Mouse (Mus musculus): ENCODE measurements around the gene Slc39a7. TPM values are rescaled to one million over a fixed set of nuclear protein-coding genes. Genes with fewer than 3 reads are reported as not detected.

The Slc39a7 gene
- 36.5 and 105 TPM in 2 replicates for polyA plus RNA-seq (2012; ENCODE audit: low replicate concordance)

GRCm38 (mm10) chr17:34031465-34032173, at the start of gene Slc39a7, which contains the start of gene Rxrb:
Gene Slc39a7, minus strand, starts transcription at chr17:34031682.
Gene Rxrb, plus strand, starts transcription at chr17:34031812.

GRCm38 (mm10) chr17:34038878-34039561, 7.5 kb upstream of the Slc39a7 start, which contains the start of gene Col11a2:
Gene Col11a2, plus strand, starts transcription at chr17:34039437.

GRCm38 (mm10) chr17:34027656-34028223, 3.7 kb downstream of the Slc39a7 start, which contains the start of gene H2-Ke6:
Gene H2-Ke6, minus strand, starts transcription at chr17:34028060.

GRCm38 (mm10) chr17:34024317-34024821, 7.1 kb downstream of the Slc39a7 start, which contains the start of gene Ring1:
Gene Ring1, minus strand, starts transcription at chr17:34024680.

GRCm38 (mm10) chr17:34000150-34000537, 31.3 kb downstream of the Slc39a7 start, which contains the start of gene H2-K1:
Gene H2-K1, minus strand, starts transcription at chr17:34000347.

Other genes with a start within 250 kb of the Slc39a7 start
- 3.9 and 15.1 TPM in 2 replicates for gene Angptl4, start 249.9 kb downstream of the Slc39a7 start, polyA plus RNA-seq (2012; ENCODE audit: low replicate concordance)
- gene Kank3, start 221.2 kb downstream of the Slc39a7 start, polyA plus RNA-seq (2012; ENCODE audit: low replicate concordance): 2.1 and 3.0 TPM in 2 replicates
- 128 and 1,150 TPM in 2 replicates for gene Rps28, start 207.1 kb downstream of the Slc39a7 start, polyA plus RNA-seq (2012; ENCODE audit: low replicate concordance)
- gene Ndufa7, start 207.1 kb downstream of the Slc39a7 start, polyA plus RNA-seq (2012; ENCODE audit: low replicate concordance): 623 and 660 TPM in 2 replicates
- 29.9 and 33.2 TPM in 2 replicates for gene Cd320, start 188.6 kb downstream of the Slc39a7 start, polyA plus RNA-seq (2012; ENCODE audit: low replicate concordance)
- gene Gm7029, start 157.8 kb downstream of the Slc39a7 start, polyA plus RNA-seq (2012; ENCODE audit: low replicate concordance): not detected in 2 replicates
- gene Kifc1, start 141.0 kb downstream of the Slc39a7 start, polyA plus RNA-seq (2012; ENCODE audit: low replicate concordance): 74.4 and 87.4 TPM in 2 replicates
- gene Platr17, start 126.5 kb downstream of the Slc39a7 start, polyA plus RNA-seq (2012; ENCODE audit: low replicate concordance): not detected in 2 replicates
- 28.6 and 32.1 TPM in 2 replicates for gene Daxx, start 122.3 kb downstream of the Slc39a7 start, polyA plus RNA-seq (2012; ENCODE audit: low replicate concordance)
- gene Tapbp, start 115.8 kb downstream of the Slc39a7 start, polyA plus RNA-seq (2012; ENCODE audit: low replicate concordance): 473 and 728 TPM in 2 replicates
- 60.2 and 119 TPM in 2 replicates for gene Zbtb22, start 115.8 kb downstream of the Slc39a7 start, polyA plus RNA-seq (2012; ENCODE audit: low replicate concordance)
- gene Rgl2, start 102.1 kb downstream of the Slc39a7 start, polyA plus RNA-seq (2012; ENCODE audit: low replicate concordance): 141 and 230 TPM in 2 replicates
- 74.5 and 89.8 TPM in 2 replicates for gene Pfdn6, start 91.3 kb downstream of the Slc39a7 start, polyA plus RNA-seq (2012; ENCODE audit: low replicate concordance)
- gene Wdr46, start 91.0 kb downstream of the Slc39a7 start, polyA plus RNA-seq (2012; ENCODE audit: low replicate concordance): 94.9 and 266 TPM in 2 replicates
- gene B3galt4, start 80.2 kb downstream of the Slc39a7 start, polyA plus RNA-seq (2012; ENCODE audit: low replicate concordance): 16.7 and 18.6 TPM in 2 replicates
- 51.6 and 65.2 TPM in 2 replicates for gene Vps52, start 75.9 kb downstream of the Slc39a7 start, polyA plus RNA-seq (2012; ENCODE audit: low replicate concordance)
- 29.1 and 64.5 TPM in 2 replicates for gene Rps18, start 75.7 kb downstream of the Slc39a7 start, polyA plus RNA-seq (2012; ENCODE audit: low replicate concordance)
- gene H2-K1, start 31.3 kb downstream of the Slc39a7 start, polyA plus RNA-seq (2012; ENCODE audit: low replicate concordance): 253 and 752 TPM in 2 replicates
- gene Ring1, start 7.0 kb downstream of the Slc39a7 start, polyA plus RNA-seq (2012; ENCODE audit: low replicate concordance): 42.1 and 63.7 TPM in 2 replicates
- gene H2-Ke6, start 3.6 kb downstream of the Slc39a7 start, polyA plus RNA-seq (2012; ENCODE audit: low replicate concordance): 50.7 and 105 TPM in 2 replicates
- gene Rxrb, start 130 bp upstream of the Slc39a7 start, polyA plus RNA-seq (2012; ENCODE audit: low replicate concordance): 269 and 299 TPM in 2 replicates
- gene Col11a2, start 7.8 kb upstream of the Slc39a7 start, polyA plus RNA-seq (2012; ENCODE audit: low replicate concordance): 8.5 and 40.3 TPM in 2 replicates
- 9.6 and 71.7 TPM in 2 replicates for gene H2-Oa, start 60.7 kb upstream of the Slc39a7 start, polyA plus RNA-seq (2012; ENCODE audit: low replicate concordance)
- 29.6 and 120 TPM in 2 replicates for gene H2-DMa, start 87.9 kb upstream of the Slc39a7 start, polyA plus RNA-seq (2012; ENCODE audit: low replicate concordance)
- 446 and 549 TPM in 2 replicates for gene Brd2, start 91.0 kb upstream of the Slc39a7 start, polyA plus RNA-seq (2012; ENCODE audit: low replicate concordance)
- gene H2-DMb2, start 111.6 kb upstream of the Slc39a7 start, polyA plus RNA-seq (2012; ENCODE audit: low replicate concordance): 73.6 and 78.6 TPM in 2 replicates
- 2.3 and 4.0 TPM in 2 replicates for gene H2-DMb1, start 121.4 kb upstream of the Slc39a7 start, polyA plus RNA-seq (2012; ENCODE audit: low replicate concordance)
- gene Tap1, start 155.9 kb upstream of the Slc39a7 start, polyA plus RNA-seq (2012; ENCODE audit: low replicate concordance): 20.7 and 59.1 TPM in 2 replicates
- 14.5 and 26.2 TPM in 2 replicates for gene Psmb9, start 156.1 kb upstream of the Slc39a7 start, polyA plus RNA-seq (2012; ENCODE audit: low replicate concordance)
- 66.5 and 100 TPM in 2 replicates for gene Psmb8, start 166.0 kb upstream of the Slc39a7 start, polyA plus RNA-seq (2012; ENCODE audit: low replicate concordance)
- gene Tap2, start 171.8 kb upstream of the Slc39a7 start, polyA plus RNA-seq (2012; ENCODE audit: low replicate concordance): 95.0 and 101 TPM in 2 replicates
- 5.9 and 8.8 TPM in 2 replicates for gene H2-Ob, start 207.2 kb upstream of the Slc39a7 start, polyA plus RNA-seq (2012; ENCODE audit: low replicate concordance)
- gene H2-Ab1, start 226.0 kb upstream of the Slc39a7 start, polyA plus RNA-seq (2012; ENCODE audit: low replicate concordance): 211 and 1,423 TPM in 2 replicates

All from leukemia stem cell, adult 10-12 weeks (primary cell).